Mouse (Mus musculus): ENCODE measurements around the gene Panx1. TPM values are rescaled to one million over a fixed set of nuclear protein-coding genes. Genes with fewer than 3 reads are reported as not detected.

Panx1 gene
- polyA plus RNA-seq, 1 experiment from 2014 or later: 21.7 TPM

DNA sequence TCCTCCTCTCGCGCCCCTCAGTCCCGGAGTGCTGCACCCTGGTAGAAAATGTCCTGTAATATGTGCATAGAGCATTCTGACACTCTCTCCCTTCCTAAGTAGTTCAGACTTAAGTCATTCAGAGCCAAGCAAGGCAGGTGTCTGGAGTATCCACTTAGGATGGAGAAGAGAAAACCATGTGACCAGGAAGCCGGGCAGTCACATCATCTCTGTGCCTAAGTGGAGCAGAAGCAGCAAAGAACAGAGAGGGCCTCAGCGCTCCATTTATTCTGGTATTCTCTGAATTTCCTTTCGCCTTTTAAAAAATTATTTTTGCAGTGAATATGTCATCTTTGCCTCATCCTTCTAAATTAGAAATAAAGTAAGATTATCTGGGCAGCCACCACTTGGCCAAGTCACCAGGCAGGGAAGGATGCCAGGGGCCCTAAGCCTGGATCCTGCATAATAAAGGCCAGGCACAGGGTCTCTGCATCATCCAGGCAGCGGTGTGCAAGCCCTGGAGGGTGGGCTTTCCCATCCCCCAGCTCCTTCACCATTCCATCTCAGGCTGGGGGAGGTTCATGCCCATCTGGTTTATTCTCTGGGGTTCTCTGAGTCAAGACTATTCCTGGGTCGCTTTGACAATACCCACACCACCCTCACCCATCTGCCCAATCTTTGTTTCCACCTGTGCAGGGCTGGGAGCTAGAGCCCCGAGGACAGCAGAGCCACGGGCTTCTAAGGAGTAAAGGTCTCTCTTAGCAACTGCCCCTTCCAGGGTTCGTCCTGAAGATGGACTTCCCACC lies 47.8 kb downstream of the Panx1 start:
- no peaks in the 10 kb centered on the region for H3K9me3 ChIP-seq
- no peak overlapping the region for H3K4me2 ChIP-seq
- 0 out of 2 replicates have a peak, but pooled peaks cover 2% of the 10 kb centered on the region for H3K36me3 ChIP-seq
- peaks cover 27% of the 10 kb centered on the region for H3K27me3 ChIP-seq (replicated peaks)
- H3K27ac ChIP-seq (replicated peaks): no peak overlapping the region
- no peak for ATAC-seq (ENCODE audit: extremely low read depth, insufficient number of reproducible peaks, low FRiP score, low TSS enrichment)
- no peak overlapping the region for H3K4me3 ChIP-seq
- 69% methylated on average over 11 of the region's 11 CpGs for WGBS
- no peaks in the 10 kb centered on the region for H3K4me1 ChIP-seq
- H3K9ac ChIP-seq: no peak overlapping the region

DNA sequence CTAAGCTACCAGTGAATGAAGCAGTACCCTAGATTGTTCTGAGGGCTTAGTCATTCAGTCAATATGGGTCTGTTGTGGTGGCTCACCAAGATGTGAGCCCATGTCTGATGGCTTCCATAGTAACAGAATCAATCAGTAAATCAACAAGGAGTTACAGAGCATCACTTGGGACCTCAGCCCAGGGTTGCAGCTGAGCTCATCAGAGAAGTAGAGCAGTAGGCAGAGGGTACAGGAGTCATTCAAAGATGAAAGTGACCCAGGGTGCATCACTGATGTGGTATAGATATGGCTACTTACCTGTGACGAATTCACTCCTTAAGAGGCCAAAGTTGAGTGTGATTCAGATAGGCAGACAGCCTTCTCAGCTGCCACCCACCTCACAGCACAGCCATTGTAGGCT lies 49.8 kb downstream of the Panx1 start:
- Histone ChIP-seq H3K4me2 (no peak overlapping the region), H3K36me3 (no peaks in the 10 kb centered on the region), H3K9ac (no peak overlapping the region), H3K27ac (replicated peaks) (no peak overlapping the region), H3K27me3 (replicated peaks) (peaks cover 19% of the 10 kb centered on the region), H3K9me3 (no peaks in the 10 kb centered on the region), H3K4me3 (no peak overlapping the region), H3K4me1 (no peaks in the 10 kb centered on the region)
- WGBS: 52% methylated on average over 1 of the region's 1 CpGs
- ATAC-seq (ENCODE audit: extremely low read depth, insufficient number of reproducible peaks, low FRiP score, low TSS enrichment): no peak

DNA sequence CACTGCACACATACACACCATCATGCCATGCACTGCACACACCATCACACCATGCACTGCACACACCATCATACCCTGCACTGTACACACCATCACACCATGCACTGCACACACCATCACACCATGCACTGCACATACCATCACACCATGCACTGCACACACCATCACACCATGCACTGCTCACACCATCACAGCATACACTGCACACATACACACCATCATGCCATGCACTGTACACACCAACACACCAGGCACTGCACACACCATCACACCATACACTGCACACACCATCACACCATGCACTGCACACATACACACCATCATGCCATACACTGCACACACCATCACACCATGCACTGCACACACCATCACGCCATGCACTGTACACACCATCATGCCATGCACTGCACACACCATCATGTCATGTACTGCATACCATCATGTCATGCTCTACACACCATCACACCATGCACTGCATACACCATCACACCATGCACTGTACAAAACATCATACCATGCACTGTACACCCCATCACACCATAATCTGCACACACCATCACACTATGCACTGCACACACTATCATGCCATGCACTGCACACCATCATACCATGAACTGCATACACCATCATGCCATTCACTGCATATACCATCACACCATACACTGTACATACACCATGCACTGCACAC lies 56.5 kb downstream of the Panx1 start:
- Histone ChIP-seq H3K27ac (replicated peaks) (no peak overlapping the region), H3K4me2 (no peak overlapping the region), H3K36me3 (no peaks in the 10 kb centered on the region), H3K9ac (no peak overlapping the region), H3K4me3 (no peak overlapping the region), H3K27me3 (replicated peaks) (peaks cover 11% of the 10 kb centered on the region), H3K9me3 (no peaks in the 10 kb centered on the region), H3K4me1 (no peaks in the 10 kb centered on the region)
- no peak for ATAC-seq (ENCODE audit: extremely low read depth, insufficient number of reproducible peaks, low FRiP score, low TSS enrichment)
- WGBS: 74% methylated on average over 1 of the region's 1 CpGs

DNA sequence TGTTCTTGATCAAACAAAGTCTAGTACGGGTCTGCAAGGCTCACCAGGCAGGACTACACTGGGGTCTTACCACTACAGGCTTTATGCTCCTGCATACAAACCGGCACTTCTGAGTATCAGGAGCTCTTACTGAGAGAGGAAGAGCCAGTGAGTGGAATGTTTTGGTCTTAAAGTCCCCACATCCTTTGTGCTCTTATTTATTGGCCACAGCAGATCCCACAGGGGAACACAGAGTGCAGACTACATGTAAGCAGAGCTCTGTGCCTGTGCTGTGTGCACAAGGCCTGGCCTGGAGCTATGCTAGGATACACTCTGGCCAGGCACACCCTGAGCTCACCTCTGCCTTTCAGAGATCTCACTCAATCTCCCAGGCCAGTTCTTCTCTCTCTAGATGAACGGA lies 62.1 kb downstream of the Panx1 start:
- no peak for ATAC-seq (ENCODE audit: extremely low read depth, insufficient number of reproducible peaks, low FRiP score, low TSS enrichment)
- H3K9me3 ChIP-seq: no peaks in the 10 kb centered on the region
- WGBS: 60% methylated on average over 3 of the region's 3 CpGs
- H3K36me3 ChIP-seq: no peaks in the 10 kb centered on the region
- no peak overlapping the region for H3K4me2 ChIP-seq
- no peaks in the 10 kb centered on the region for H3K27me3 ChIP-seq (replicated peaks)
- no peak overlapping the region for H3K27ac ChIP-seq (replicated peaks)
- no peak overlapping the region for H3K9ac ChIP-seq
- H3K4me3 ChIP-seq: no peak overlapping the region
- H3K4me1 ChIP-seq: no peaks in the 10 kb centered on the region

DNA sequence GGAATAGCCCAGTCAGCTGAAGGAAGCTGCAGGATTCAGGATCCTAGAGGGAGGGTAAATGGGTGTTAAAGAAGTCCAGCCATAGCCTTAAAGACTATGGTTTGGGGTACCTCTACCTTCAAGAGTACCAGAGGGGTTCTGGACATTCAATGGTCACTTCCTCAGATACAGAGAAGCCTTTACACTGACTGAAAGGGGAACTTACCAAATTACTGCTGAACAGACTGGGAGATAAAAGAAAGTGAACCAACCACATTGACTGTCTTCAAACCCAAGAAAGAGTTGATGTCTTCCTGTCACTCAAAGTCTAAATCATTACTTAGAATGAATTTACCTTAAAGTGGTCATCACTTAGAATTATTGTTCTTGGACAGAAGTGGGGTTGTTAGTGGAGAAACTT lies 62.6 kb downstream of the Panx1 start:
- Histone ChIP-seq H3K36me3 (no peaks in the 10 kb centered on the region), H3K9me3 (no peaks in the 10 kb centered on the region), H3K4me2 (no peak overlapping the region), H3K4me3 (no peak overlapping the region), H3K27ac (replicated peaks) (no peak overlapping the region), H3K4me1 (no peaks in the 10 kb centered on the region), H3K9ac (no peak overlapping the region), H3K27me3 (replicated peaks) (no peaks in the 10 kb centered on the region)
- no peak for ATAC-seq (ENCODE audit: extremely low read depth, insufficient number of reproducible peaks, low FRiP score, low TSS enrichment)

DNA sequence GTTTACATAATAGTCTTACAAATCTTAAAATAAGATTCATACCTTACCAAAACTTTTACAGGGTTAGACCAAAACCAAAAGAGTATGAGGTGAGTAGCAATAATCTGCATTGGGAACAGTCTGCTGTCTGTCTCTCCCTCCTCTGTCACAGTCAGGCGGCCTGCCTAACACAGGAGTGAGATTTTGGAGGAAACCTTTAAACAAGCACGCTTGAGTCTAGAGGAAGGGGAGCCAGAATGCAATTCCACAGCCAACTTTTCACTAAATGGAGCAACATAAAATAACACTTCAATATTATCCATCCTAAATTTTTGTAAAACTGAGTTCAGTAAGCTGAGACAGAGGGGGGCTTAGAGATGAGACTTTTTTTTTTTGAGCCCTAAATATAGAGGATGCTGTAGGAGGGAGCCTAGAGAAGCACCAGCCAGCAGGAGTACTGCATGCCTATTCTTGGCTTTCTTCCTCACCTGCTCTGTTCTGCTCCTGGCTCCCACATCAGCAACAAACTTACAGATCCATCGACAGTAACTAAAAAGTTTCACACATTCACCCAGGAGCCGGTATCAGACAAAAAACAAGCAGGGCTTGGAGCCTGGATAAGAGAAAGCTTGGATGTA lies 63.6 kb downstream of the Panx1 start:
- Histone ChIP-seq H3K36me3 (no peaks in the 10 kb centered on the region), H3K27ac (replicated peaks) (no peak overlapping the region), H3K4me1 (no peaks in the 10 kb centered on the region), H3K27me3 (replicated peaks) (no peaks in the 10 kb centered on the region), H3K4me2 (no peak overlapping the region), H3K4me3 (no peak overlapping the region), H3K9ac (no peak overlapping the region), H3K9me3 (no peaks in the 10 kb centered on the region)
- 66% methylated on average over 4 of the region's 4 CpGs for whole genome bisulfite sequencing
- ATAC-seq (ENCODE audit: extremely low read depth, insufficient number of reproducible peaks, low FRiP score, low TSS enrichment): no peak

DNA sequence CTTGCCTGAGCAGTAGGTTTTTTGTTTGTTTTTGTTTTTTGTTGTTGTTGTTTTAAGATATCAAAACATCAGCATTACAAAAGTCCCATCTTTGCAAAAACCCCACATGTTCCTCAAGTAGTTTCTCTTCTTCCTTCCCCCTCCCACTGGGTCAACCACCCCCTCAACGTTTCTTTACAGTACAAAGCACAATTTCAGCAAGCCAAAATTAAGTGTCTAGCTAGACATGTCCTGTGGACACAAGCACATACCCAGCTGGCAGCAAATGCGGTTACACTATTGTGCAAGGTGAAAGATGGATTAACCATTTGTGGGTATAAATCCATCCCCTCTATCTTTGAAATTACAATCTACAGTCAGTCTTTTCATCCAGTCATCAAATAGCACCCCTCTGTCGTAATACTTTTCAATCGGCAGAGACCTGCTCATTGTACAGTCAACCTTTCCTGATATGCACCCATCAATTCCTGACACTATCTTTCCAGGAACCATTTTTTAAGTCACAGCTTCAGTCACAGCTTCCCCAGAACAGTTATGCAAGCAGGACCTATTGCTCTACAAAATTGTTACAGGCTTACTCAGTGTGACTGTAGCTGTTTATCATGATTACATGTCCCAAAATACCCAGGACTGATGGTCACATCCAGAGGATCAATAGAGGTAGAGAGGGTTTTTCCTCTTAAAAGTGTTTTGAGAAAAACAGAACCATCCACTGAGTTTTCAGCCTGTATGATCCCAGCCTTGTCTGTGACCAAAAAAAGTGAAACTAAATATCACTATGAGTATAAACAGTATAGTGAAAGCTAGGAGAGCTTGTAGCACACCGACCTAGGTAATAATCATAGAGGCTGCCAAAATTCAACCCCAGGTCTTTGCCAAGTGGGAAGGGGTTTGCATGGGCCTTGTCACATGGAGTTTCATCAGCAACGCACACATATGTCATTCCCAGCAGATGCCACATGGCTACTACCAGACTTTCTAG lies 70.7 kb downstream of the Panx1 start:
- no peak overlapping the region for H3K4me2 ChIP-seq
- H3K9ac ChIP-seq: no peak overlapping the region
- WGBS: 69% methylated on average over 6 of the region's 6 CpGs
- no peaks in the 10 kb centered on the region for H3K36me3 ChIP-seq
- H3K4me3 ChIP-seq: no peak overlapping the region
- H3K27me3 ChIP-seq (replicated peaks): no peaks in the 10 kb centered on the region
- H3K4me1 ChIP-seq: no peaks in the 10 kb centered on the region
- no peak for ATAC-seq (ENCODE audit: extremely low read depth, insufficient number of reproducible peaks, low FRiP score, low TSS enrichment)
- no peak overlapping the region for H3K27ac ChIP-seq (replicated peaks)
- H3K9me3 ChIP-seq: no peaks in the 10 kb centered on the region

DNA sequence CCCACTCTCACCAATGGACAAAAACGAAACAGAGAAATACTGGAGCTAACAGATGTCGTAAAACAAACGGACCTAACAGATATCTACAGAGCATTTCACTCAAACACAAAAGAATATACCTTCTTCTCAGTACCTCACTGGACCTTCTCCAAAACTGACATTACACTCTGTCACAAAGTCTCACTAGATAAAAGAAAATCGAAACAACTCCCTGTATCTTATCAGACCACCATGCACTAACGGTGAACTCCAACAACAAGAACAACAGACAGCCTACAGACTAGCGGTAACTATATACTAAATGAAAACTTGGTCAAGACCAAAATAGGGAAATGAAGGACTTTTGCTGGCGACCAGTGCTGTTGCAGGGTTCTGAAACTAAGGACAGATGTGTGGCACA lies 71.5 kb downstream of the Panx1 start:
- Histone ChIP-seq H3K9me3 (no peaks in the 10 kb centered on the region), H3K4me2 (no peak overlapping the region), H3K4me1 (no peaks in the 10 kb centered on the region), H3K27me3 (replicated peaks) (no peaks in the 10 kb centered on the region), H3K9ac (no peak overlapping the region), H3K27ac (replicated peaks) (no peak overlapping the region), H3K4me3 (no peak overlapping the region), H3K36me3 (no peaks in the 10 kb centered on the region)
- no peak for ATAC-seq (ENCODE audit: extremely low read depth, insufficient number of reproducible peaks, low FRiP score, low TSS enrichment)
- 59% methylated on average over 7 of the region's 7 CpGs for WGBS

DNA sequence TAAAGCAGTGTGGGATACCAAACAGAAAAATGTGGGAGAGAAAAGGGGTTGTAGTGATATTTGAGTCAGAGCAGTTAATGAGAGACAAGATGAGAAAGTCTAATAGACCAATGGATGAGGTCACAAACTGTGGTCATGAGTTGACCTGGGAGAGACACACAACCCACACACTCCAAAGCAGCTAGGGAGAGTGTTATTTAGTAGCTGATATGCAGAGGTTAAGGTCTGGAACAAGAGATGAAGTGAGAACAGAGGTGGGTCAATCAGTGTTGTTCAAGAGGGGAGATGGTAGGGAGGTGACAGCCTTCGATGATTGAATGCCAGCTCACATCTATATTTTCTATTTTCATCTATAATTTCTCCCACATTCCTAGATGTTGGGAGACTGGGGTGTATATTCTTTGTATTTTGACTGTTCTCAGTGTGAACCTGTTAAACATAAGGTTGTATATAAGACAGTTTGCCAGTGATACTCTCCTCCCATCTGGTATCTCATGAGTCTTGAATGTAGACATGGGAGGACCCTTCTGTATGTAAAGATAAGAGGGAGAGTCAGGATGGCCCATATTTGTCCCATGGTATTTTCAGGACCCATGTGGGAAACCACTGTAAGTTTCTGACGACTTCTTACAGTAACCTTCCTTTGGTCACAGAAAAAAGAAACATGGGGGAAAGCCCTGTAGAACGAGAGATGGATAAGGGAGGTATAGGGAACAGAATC lies 74.3 kb downstream of the Panx1 start:
- WGBS: 66% methylated on average over 3 of the region's 3 CpGs
- no peak overlapping the region for H3K4me2 ChIP-seq
- no peaks in the 10 kb centered on the region for H3K4me1 ChIP-seq
- no peaks in the 10 kb centered on the region for H3K36me3 ChIP-seq
- H3K4me3 ChIP-seq: no peak overlapping the region
- no peaks in the 10 kb centered on the region for H3K27me3 ChIP-seq (replicated peaks)
- no peaks in the 10 kb centered on the region for H3K9me3 ChIP-seq
- no peak overlapping the region for H3K27ac ChIP-seq (replicated peaks)
- ATAC-seq (ENCODE audit: extremely low read depth, insufficient number of reproducible peaks, low FRiP score, low TSS enrichment): no peak
- H3K9ac ChIP-seq: no peak overlapping the region

DNA sequence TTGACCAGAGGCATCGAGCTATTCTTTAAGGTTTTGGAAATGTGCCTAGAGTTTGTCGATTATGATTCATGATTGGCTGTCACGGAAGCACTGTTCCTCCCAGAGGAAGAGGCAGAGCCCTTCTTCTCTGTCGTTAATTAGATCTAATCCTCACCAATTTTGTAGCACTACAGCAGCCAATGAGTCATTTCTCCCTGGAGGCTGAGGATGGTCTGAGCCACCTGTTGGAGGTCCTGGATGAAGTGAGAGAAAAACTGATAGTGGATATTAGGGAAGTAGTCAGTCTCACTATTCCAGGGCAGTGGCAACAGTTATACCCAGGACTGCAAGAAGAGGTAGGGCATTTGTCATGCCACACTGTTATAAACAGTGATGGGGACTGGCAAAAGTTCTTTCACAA lies 75.1 kb downstream of the Panx1 start:
- 59% methylated on average over 4 of the region's 4 CpGs for WGBS
- Histone ChIP-seq H3K9ac (no peak overlapping the region), H3K27ac (replicated peaks) (no peak overlapping the region), H3K27me3 (replicated peaks) (no peaks in the 10 kb centered on the region), H3K4me3 (no peak overlapping the region), H3K36me3 (no peaks in the 10 kb centered on the region), H3K9me3 (no peaks in the 10 kb centered on the region), H3K4me2 (no peak overlapping the region), H3K4me1 (no peaks in the 10 kb centered on the region)
- no peak for ATAC-seq (ENCODE audit: extremely low read depth, insufficient number of reproducible peaks, low FRiP score, low TSS enrichment)

Data from heart, embryonic 13.5 days (tissue).